Mouse (Mus musculus) thymus, adult 18-20 months (tissue): ENCODE results near the gene Lsm4.

Experiments used
- DNase-seq, 2 experiments: peaks; one replicate each; pipeline ENCODE4 v3.0.0; 2022; ENCODE audit warnings: mixed read lengths in 2 of 2

Lsm4 gene

GRCm38 (mm10) chr8:70701048-70701981 is 28.3 kb downstream of the Lsm4 start:
- DNase-seq: no peak

- no peak for DNase-seq
These were observed 29.2 kb downstream of the Lsm4 start for GRCm38 (mm10) chr8:70701982-70702841.

GRCm38 (mm10) chr8:70702842-70703182 is 29.8 kb downstream of the Lsm4 start:
- DNase-seq: no peak

- DNase-seq: no peak
These were observed 30.2 kb downstream of the Lsm4 start, which contains the start of gene Iqcn for GRCm38 (mm10) chr8:70703287-70703686. Iqcn (plus strand) TSS chr8:70703457.

GRCm38 (mm10) chr8:70708281-70708680 is 35.2 kb downstream of the Lsm4 start:
- DNase-seq: no peak

GRCm38 (mm10) chr8:70709794-70710193 is 36.7 kb downstream of the Lsm4 start:
- DNase-seq: no peak

GRCm38 (mm10) chr8:70710296-70710695 is 37.2 kb downstream of the Lsm4 start:
- no peak for DNase-seq

GRCm38 (mm10) chr8:70711041-70711440 is 38.0 kb downstream of the Lsm4 start:
- no peak for DNase-seq

- no peak for DNase-seq
These were observed 40.9 kb downstream of the Lsm4 start for GRCm38 (mm10) chr8:70713991-70714390.

GRCm38 (mm10) chr8:70715086-70715485 is 42.0 kb downstream of the Lsm4 start:
- DNase-seq: no peak

GRCm38 (mm10) chr8:70716521-70717400 is 43.7 kb downstream of the Lsm4 start:
- no peak for DNase-seq

GRCm38 (mm10) chr8:70718297-70718696 is 45.2 kb downstream of the Lsm4 start, which contains the start of gene Gm3336:
Gm3336 (plus strand) TSS chr8:70718543.
- peak; percentile 58 to 65 for DNase-seq

- DNase-seq: no peak
These were observed 46.8 kb downstream of the Lsm4 start for GRCm38 (mm10) chr8:70719796-70720270.

GRCm38 (mm10) chr8:70720739-70721138 is 47.7 kb downstream of the Lsm4 start:
- peak in 1 of 2 experiments; percentile 41 for DNase-seq

- DNase-seq: no peak
These were observed 48.6 kb downstream of the Lsm4 start for GRCm38 (mm10) chr8:70721601-70722000.

GRCm38 (mm10) chr8:70723486-70724210 is 50.6 kb downstream of the Lsm4 start, which contains the start of gene Pde4c:
Pde4c (plus strand) TSS chr8:70723720.
- DNase-seq: no peak

- no peak for DNase-seq
These were observed 51.2 kb downstream of the Lsm4 start for GRCm38 (mm10) chr8:70724216-70724615.

- no peak for DNase-seq
These were observed 52.9 kb downstream of the Lsm4 start for GRCm38 (mm10) chr8:70725792-70726447.

GRCm38 (mm10) chr8:70726721-70727120 is 53.7 kb downstream of the Lsm4 start:
- DNase-seq: no peak
